Mouse (Mus musculus): ENCODE data around the gene Mtmr2. TPM values are rescaled to one million over a fixed set of nuclear protein-coding genes. Genes with fewer than 3 reads are reported as not detected.

The Mtmr2 gene
- polyA plus RNA-seq (2015; fragmentation: Nextera tagmentation; extraction: Ambion mirVana), result 26.3 and 30.0 TPM in 2 replicates

GRCm38 (mm10) chr9:13748404-13748797 is at the start of gene Mtmr2:
Gene Mtmr2, plus strand, starts transcription at chr9:13748410.

GRCm38 (mm10) chr9:13826832-13827405 is 78.7 kb downstream of the Mtmr2 start, which contains the start of gene Cep57:
Gene Cep57, minus strand, starts transcription at chr9:13827107.

GRCm38 (mm10) chr9:13827406-13828086 is 79.3 kb downstream of the Mtmr2 start, which contains the start of gene Fam76b:
Gene Fam76b, plus strand, starts transcription at chr9:13827716.

Other genes starting within 250 kb of the Mtmr2 start
- 51.7 and 52.1 TPM in 2 replicates for gene Cep57, start 78.7 kb downstream of the Mtmr2 start, polyA plus RNA-seq (2015; fragmentation: Nextera tagmentation; extraction: Ambion mirVana)
- gene Fam76b, start 79.3 kb downstream of the Mtmr2 start, polyA plus RNA-seq (2015; fragmentation: Nextera tagmentation; extraction: Ambion mirVana), result 18.4 and 18.6 TPM in 2 replicates